Mouse (Mus musculus): Measurements from ENCODE around the gene Pard3.

Pard3 gene

DNA sequence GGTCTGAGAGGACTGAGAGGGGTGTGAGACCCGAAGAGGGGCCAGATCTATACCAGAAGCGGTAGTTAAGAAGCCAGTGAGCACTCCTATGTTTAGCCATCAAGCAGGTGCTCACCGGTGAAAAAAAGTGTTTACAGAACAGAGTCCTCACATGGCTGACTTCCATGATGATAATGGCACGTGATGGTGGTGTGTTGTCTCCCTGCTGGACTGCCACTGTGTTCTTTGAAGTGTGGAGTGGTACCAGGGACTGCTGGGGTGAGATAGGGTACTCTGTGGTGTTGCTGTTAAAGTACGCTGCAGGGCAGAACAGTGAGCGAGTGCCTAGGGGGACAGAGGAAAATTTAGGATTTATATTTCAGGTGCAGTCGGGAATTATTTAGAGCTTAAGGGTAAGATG, 122.2 kb downstream of the Pard3 start:
- no peak for DNase-seq

DNA sequence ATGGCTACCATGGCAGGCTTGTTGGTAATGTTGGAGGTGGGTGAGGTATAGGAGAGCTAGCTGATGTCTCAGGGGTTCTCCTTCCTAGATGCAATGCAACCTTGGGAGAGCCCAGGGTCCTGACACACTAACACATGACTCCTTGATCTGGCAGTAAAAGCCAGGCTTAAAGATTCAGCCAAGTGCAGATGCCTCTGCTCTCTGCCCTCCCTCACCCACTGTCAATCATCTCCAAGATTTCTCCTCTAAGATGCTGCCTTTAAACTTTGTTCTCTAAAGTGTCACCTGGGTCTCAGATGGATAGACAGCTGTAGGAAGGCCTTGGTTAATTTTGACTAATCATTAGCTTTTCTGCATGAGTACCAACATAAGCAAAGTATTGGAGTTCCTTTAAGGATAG, 125.0 kb downstream of the Pard3 start:
- DNase-seq = no peak

DNA sequence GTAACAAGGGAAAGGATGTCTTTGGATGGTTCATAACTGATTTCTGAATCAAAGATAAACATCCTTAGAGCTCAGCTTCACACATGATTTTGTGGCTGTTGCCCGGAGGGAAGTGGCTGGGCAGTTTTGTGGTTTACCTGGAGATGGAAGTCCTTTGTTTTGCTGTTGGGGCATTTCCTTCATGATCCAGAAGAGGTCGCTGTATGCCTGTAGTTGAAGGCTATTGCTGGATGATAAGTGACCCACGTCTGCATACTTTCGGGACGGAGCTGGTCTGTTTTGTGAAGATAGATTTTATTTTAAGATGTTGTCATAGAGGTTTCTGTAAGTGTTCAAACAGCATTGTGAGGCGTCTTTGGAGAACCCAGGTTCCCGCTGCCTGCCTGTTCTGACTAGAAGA, 126.7 kb downstream of the Pard3 start:
- DNase-seq = peak; percentile 53 to 65

DNA sequence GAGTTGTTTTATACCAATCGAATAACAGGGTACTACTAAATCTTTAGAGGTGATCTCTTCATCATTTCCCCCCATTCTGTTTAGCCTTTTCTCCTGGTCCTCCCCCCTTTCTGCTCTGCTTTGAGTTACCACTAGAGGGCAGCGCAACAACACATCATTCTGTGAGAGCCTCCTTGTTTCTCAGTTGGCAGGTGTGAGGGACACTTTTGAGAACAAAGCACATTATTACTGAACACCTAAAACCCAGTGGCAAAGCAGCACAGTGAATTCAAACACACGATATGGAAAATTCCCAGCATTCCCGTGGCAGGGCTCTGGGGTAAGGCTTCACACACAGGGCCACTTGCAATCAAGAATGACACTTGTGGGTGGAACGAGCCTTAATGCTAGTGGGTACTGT, 127.7 kb downstream of the Pard3 start:
- peak; percentile 33 to 58 for DNase-seq

DNA sequence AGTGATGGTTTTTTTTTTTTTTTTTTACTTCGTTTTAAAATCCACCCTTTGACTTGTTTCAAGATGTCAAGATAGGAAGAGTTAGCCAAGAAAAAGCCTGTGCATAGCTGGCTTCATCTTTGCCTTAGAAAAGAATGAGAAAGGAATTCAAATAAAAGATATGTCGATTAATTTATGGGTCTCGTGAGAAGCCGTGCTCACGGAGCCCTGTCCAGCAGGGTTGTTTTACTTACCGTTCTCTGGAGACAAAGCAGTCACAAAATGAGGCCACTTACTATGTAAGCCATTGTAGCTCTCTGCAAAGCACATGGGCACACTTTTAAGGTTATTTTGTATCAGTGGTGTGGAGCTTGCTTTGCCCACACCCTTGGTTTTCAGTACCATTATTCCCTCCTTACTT, 128.1 kb downstream of the Pard3 start:
- no peak for DNase-seq

DNA sequence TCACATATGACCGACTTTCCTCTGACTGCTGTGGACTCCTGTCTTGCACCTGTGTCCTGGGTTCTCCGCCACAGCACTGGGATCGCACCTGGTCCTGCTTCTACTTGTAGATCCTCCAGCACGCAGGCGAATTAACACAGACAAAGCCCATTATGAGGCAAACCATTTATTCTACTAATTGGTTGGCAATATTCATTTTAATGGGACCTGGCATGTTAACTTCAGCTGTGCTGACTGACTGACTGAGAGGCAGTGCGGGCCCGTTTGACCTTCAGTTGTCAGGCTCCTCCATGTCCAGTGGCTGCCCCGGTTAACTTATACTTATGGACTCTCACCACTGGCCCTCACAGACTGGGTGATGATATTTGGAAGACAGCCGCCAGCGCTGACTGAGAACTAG, 128.6 kb downstream of the Pard3 start:
- DNase-seq = no peak

DNA sequence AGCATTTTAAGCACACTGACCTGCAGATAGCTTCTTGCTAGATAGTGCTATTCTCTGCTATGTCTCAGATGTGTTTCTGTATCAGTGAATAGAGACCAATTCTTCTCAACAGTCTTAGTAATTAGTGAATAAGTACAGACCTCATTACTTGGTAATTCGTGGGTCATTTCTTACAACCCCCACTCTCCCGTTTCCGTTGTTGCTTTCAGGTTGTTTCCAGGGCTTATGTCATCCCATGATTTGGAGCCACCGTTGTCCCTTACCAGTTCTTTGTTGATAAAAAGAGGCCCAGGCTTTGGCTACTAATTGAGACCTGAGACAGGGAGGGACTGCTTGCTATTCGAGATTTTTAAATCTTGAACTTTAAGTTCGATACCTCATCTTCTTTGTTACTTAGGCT, 129.7 kb downstream of the Pard3 start:
- DNase-seq = no peak

DNA sequence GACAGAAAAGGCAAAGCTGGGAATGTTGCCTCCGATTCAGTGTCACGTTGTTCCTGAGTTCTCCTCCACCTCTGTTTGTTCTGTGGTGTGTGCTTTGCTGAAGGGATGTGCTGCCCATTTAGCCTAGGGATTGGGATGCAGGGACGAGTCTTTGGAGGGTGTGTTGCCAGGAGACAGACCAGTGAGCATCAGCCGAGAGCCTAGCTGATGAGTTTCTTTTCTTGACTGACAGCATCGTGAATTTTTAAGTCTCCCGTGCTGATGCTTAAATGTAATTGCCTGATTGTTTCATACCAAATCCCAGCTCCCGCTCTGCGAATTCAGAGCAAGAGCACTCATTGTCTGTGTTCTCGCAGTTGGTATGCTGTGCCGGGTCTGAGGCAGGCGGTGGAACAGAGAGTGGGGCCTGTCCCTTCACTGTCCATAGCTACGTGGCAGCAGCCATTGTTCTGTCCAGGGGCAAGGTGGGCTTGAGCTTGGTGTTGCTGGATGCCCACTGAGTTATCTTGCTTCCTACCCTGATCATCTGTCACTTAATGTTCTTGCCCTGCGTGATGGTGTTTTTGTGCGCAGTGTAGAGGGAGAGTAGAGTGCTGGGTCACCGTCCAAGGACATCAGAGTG, 131.2 kb downstream of the Pard3 start:
- no peak for DNase-seq

DNA sequence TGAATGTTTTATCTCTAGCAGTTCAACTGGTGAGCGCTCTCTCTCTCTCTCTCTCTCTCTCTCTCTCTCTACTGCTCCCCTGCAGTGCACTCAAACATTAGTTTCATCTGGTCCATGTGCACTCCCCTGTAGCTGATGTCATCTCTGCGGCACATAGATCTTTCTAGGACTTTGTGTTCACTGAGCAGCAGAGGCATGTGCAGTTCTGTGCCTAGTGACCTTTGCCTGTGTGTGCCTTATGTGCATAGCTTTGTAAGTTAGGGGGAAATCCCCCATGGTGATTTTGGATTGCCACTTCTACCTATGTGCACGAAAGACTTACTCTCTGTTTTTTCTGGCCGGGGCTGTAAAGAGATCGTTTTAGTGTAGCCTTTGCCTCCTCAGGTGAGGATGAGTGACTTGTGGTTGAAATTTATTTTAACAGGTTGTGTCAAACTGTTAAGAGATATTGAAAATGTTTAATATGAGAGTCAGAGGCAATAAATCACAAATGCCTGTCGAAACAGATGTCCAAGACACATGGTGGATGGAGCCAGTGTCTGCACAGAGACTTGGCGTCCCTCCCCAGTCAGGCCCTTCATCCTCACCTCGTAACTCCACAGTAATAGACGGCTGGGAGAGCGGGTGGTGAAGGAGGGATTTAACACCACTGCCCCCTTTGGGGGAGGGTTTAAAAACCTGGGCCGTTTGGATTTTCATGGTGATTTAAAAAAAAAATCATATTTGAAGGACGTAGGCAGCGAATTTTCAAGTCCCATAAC, 133.0 kb downstream of the Pard3 start:
- DNase-seq = no peak

DNA sequence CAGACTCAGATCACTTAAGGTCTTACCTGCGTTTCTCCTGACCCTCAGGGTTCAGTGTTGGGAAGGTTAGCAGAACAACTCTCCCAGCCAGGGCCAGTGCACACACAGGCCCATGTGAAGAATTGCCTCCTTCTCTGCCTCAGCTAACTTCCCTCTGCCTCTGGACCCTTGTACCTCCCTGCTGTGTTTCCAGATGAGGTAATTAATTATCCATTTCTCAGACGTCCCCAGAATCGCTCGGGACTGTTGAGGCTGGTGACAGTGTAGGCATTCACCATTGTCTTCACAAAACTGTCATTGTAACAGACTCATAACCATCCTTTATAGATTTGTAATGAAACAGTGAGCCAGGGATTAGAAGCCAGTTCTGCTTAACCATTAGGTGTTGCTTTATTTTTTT, 143.8 kb downstream of the Pard3 start:
- DNase-seq = no peak

DNA sequence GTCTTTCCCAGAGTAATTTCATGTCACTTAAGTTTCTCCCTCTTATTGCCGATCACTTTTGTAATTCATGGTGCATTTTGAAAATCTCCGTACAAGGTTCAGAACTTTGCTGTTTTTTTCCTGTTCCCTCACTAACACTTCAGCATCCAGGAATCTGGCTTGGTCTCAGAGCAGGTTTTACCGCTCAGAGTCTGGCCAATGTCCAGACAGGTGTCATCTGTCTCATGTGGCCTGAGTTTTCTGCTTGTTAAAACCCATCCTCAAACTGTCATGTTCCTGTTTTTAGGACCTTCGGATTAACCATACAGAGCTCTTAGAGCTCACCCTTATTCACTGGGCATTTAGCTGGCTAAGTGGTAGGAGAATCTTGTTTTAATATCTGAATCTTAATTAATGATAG, 146.9 kb downstream of the Pard3 start:
- DNase-seq = no peak

DNA sequence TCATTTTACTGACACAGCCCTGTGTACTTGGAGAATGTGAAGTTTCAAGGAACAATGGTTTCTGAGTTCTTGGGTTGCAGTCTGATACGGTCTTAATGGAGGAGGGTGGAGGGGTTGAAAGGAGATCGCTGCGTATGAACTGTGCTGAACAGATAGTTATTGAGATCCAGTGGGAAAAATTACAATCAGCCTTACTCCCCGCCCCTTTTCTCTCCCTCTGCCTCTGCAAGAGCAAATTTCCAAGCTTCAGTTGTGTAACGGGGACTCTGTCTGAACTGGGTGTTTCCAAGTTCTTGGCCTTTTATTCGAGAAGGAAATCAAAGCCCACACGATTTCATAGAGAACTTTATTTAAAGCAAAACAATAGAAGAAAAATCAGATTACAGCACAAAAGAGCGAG, 150.6 kb downstream of the Pard3 start:
- no peak for DNase-seq

DNA sequence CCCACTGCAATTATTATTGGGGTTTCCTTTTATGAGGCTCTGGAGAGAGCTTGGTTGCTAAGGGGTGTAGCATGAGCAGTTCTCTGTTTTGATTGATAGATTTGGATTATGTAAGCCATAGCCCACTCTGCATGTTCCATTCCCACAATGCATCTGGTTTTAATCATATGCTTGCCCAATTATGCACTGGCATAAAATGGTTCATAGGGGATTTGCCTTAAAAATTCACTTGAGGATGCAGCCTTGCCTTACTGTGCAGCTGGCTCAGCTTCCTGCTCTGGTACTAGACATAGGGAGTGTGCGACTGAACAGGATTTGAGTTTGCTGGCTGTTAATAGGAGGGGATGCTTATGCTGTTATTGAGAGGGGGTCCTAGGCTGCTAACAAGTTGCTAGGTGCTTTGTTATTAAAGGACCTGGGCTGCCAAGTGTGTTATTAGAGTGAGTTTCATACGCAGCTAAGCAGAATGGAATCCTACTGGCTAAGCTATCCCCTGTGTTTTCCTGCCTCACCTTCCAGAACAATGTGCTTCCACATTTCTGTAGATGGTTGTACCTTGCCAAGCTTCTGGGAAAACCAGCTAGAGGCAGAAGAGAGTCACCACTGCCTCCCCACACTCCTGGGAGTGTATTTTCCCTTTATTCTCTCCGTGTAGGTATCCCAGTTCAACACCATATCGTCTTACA, 151.2 kb downstream of the Pard3 start:
- no peak for DNase-seq

DNA sequence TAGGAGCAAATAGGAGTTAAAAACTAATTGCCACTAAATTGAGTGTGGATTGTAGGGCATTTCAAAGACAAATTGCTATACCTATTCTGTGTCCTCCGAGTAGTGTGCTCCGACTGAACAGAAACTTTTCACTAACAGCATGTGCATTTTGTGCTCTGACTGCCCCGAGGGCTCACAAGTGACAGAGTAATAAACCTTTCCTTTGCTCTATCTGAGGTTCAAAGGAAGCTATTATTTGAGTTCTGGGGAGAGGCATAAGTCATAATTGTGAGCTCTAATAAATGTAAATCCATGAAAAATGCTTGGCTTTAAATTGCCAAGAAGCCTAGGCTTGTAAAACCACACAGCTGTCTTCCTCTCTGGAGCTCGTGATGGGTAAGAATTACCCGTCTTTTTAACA, 156.5 kb downstream of the Pard3 start:
- DNase-seq = no peak

DNA sequence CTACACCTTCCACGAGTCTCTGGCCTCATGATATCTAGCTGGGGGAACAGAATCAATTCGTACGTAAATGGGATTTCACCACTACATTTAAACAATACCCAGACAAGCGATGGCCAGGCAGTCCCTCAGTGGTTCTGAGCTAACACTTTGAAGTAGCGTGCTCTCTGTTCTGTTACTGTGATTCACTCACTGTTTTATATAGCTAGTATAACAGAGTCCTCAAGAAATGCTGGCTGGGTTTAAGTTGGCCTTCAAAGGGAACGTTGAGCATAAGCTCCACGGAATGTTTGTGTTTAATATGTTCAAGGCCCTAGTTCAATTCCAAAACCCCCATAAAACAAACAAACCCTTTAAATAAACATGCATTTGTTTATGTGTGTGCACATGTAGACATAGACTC, 156.9 kb downstream of the Pard3 start:
- DNase-seq = no peak

DNA sequence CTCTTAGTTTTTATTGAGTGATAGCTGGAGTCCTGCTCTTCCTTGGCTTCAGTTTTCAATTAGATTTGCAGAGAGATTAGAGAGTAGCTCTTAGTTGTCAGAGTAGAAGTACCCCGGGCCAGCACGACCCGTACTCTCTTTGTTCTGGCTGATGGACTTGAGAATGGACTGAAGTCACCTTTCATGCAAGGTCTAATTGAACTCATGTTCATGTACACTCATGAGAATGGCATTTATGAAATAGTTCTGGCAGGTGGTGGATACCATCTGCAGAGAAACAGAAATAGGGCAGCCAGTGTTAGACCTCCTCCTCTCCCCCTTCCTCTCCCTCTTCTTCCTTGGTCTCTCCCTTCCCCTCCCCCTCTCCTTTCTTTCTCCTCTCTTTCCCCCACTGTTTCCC, 158.7 kb downstream of the Pard3 start:
- no peak for DNase-seq

DNA sequence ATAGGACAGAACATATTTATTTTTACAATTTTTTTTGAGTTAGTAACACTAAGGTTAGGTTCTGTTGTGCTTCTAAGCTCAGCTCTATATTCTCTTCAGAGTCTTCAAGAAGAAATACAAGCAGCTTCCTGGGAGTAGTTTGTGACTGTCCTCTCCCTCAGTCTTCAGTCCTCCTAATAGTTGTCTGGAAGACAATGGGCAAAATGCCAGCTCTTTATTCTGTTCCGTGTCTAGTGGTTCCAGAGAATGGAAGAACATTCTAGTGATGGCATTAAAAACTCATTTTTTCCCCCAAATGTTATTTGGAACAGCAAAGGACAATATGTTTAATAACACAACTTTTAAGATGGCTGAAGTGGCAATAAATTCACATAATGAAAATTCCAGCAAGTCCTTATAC, 163.3 kb downstream of the Pard3 start:
- no peak for DNase-seq

DNA sequence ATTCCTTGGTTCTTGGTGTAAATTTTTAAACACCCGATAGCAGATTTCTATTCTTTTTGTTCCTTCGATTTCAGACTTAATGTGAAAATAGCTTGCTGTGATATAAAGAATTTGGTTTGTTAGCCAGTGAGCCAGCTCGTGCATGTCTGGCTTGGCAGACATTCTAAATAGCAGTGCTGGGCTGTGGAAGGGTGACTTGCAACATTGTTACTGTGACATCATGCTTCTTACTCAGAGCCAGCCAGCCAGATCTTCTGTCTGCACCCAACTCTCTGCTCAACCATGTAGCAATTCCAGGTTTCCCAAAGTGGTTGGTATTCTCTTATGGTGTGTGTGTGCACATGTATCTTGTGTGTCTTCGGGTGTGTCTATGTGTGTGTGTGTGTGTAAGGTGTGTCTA, 163.7 kb downstream of the Pard3 start:
- peak; percentile 12 to 27 for DNase-seq

DNA sequence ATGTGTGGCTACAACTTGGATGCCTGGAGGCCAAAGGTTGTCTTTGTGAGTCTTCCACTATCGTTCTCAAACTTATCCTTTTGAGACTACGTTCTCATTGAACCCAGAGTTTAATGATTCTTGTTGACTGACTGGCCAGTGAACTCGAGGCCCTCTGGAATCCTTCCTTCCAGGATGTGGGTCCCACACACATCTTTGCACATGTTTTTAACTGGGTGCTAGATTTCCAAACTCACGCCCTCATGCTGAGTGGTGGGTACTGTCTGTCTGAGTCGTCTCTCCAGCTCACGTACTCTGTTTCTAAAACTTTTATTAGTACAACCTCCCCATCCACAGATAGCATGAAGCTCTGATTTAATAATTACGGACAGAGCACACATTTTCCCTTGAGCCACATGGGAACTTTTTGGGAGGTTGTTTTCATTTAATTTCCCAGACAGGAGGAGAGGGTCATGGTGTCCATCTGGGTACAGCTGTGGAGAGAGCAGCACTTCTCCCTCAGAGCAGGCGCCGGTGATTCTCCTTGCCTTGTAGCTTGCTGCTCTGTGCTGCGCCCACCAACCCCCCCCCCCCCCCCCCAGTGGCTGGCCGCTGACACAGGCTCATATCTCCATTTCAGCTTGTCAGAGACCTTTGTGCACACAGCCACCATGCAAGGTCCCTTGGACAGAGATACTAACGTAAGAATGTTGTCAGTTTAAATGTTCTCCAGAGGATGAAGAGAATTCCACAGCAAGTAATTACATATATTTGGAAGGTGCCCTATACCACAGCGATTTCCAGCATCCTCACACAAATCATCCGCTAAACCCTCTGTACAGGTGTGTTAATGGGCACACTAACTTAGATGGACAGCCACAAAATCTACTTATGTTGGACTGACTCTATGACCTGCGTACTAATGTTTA, 165.9 kb downstream of the Pard3 start:
- no peak for DNase-seq

DNA sequence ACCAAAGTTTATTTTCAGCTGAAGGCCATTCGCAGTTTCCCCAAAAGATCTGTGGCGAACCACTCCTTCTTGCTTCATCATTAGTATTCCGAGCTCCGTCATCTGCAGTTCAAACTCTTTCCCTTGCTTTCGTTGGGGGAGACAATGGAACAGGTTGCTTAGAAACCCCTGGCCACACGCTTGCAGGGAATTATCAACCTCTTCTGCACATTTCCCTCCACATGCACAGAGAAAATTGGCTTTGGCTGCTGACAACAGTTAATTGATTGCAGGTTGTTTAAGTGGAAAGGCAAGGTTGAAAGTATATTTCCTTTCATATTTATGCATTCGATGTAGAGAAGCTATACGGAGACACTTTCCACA, 166.5 kb downstream of the Pard3 start:
- DNase-seq = no peak

DNA sequence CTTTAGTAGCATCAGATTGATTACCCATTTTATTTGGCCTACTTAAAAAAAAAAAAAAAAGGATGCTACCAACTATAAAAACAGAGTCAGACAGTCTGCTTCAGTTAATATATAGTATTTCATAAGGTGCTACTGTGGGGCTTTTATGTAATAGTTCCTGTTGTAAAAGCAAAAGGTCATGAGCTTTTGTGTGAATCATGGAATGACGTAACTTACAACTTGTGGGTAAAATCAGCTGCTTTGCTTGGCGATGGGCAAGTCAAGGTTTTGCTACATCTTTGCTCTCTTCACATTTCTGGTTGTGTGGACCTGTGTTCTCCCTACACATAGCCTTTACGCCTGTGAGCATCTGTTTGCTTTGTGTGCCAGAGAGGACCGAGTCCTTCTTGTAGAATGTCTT, 179.7 kb downstream of the Pard3 start:
- no peak for DNase-seq

DNA sequence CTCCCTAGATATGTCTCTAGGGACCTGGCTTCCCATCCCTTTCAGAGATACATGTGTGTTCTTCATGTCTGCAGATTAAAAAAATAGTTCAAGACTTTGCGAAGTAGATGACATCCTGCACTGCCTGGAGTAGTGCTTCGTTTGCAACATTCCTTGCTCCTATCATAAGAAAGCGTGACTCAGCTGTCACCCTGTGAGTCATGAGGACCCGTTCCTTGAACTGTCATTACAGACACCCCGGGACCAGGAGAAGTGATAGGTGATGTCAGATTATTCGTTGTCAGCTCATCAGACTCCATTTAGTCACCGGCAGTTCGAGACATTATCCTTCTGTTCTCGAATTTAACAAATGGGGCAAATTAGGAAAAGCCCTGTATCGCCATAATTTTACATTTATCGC, 180.1 kb downstream of the Pard3 start:
- no peak for DNase-seq

DNA sequence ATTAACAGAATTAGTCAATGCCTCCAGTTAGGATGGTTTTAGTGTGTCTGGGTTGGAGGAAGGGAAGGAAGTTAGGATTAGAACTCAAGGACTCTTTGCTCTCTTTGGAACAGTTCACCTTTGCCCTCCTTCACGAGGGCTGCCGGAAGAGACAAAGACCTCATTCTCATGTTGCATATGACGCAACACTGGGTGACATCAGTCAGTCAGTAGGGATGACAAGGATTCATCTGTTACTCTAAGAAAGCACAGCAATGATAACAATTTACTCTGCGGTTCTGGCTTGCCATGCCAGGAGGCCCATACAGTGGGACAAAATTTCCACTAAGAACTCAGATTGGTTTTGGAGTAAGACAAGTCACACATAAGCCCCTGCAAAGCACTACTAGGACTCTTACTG, 187.1 kb downstream of the Pard3 start:
- DNase-seq = no peak
